In genomic region chr5:122625565-122626252, GRCm38 (mm10) we compare ENCODE assay signal across 21 mouse cellular contexts. TPM values are rescaled to one million over a fixed set of nuclear protein-coding genes. Genes with fewer than 3 reads are reported as not detected.
DNase-seq lines count a peak whose midpoint lies in the region; ATAC-seq and TF ChIP-seq lines count a peak whose summit lies in the region.
"Had no signal": no experiment of that assay in that cellular context is flagged by ENCODE, and none has a peak within 500 bp of the region (broad histone marks: within the 10 kb centered on the region; RNA-seq: fewer than 3 reads in every experiment).

No protein-coding gene starts in this region.

- no peak for DNase-seq in frontal cortex, postnatal 36 days (ENCODE audit: low spot score in 2 of 2)
- DNase-seq in 416B (ENCODE audit: low read depth) (peak; percentile 34), ES-E14 (ENCODE audit: low read depth, low spot score) (no peak)
- peak; percentile 55 for DNase-seq in brain, adult 2 months (ENCODE audit: low read depth, low spot score)
- no peak for DNase-seq in midbrain, embryonic 11.5 days (ENCODE audit: low spot score, missing footprints)
- DNase-seq in urinary bladder, postnatal 36 days (ENCODE audit: low spot score in 2 of 2), result no peak
- DNase-seq: adrenal gland, adult 2 months; cerebellum, adult 8-10 months; heart, postnatal 36 days; kidney, adult 8-10 months; kidney, postnatal 4 days; lung, embryonic 14.5 days; lung, postnatal 4 days had no signal

- no peak overlapping the region for H3K27ac ChIP-seq in ES-E14 (ENCODE audit: insufficient read depth, low read depth, low read length, poor library complexity, severe bottlenecking)
- no peak overlapping the region for H3K27ac ChIP-seq in midbrain, embryonic 11.5 days (ENCODE audit: low read depth, low read length)
- H3K27ac ChIP-seq: forebrain, embryonic 13.5 days; hindbrain, embryonic 14.5 days; limb, embryonic 12.5 days; liver, embryonic 12.5 days; midbrain, embryonic 10.5 days; neural tube, embryonic 12.5 days had no signal

- no peaks in the 10 kb centered on the region for H3K9me3 ChIP-seq in ES-E14 (ENCODE audit: control insufficient read depth, insufficient read depth, low read depth, low read length)
- no peaks in the 10 kb centered on the region for H3K9me3 ChIP-seq in midbrain, embryonic 11.5 days (ENCODE audit: control insufficient read depth, low read length)
- H3K9me3 ChIP-seq: forebrain, embryonic 13.5 days; heart, embryonic 13.5 days; limb, embryonic 12.5 days; liver, embryonic 12.5 days; midbrain, embryonic 10.5 days; neural tube, embryonic 12.5 days had no signal

- 88% methylated on average over 14 of the region's 14 CpGs for WGBS in midbrain, embryonic 11.5 days

- H3K4me2 ChIP-seq in midbrain, embryonic 11.5 days, result no peak overlapping the region
- H3K4me2 ChIP-seq: forebrain, embryonic 13.5 days; heart, embryonic 13.5 days; hindbrain, embryonic 14.5 days; limb, embryonic 12.5 days; liver, embryonic 12.5 days; lung, embryonic 14.5 days; neural tube, embryonic 12.5 days had no signal

- H3K4me3 ChIP-seq in ES-E14 (ENCODE audit: insufficient read depth in 1 of 2, low read depth in 1 of 2, low read length in 2 of 2, poor library complexity in 1 of 2, severe bottlenecking in 1 of 2), result peak overlapping the region; percentile 51 to 59
- H3K4me3 ChIP-seq in midbrain, embryonic 11.5 days (ENCODE audit: low read depth, low read length), result no peak overlapping the region
- H3K4me3 ChIP-seq: forebrain, embryonic 13.5 days; heart, embryonic 13.5 days; limb, embryonic 12.5 days; liver, embryonic 12.5 days; midbrain, embryonic 10.5 days; neural tube, embryonic 12.5 days had no signal

- peak; percentile 32; the same call in 1 of the 2 replicates for ATAC-seq in frontal cortex, adult (ENCODE audit: low TSS enrichment)
- ATAC-seq in midbrain, embryonic 11.5 days (ENCODE audit: low FRiP score), result no peak
- ATAC-seq: forebrain, embryonic 13.5 days; liver, embryonic 12.5 days had no signal

- peaks cover 0 to 12% of the 10 kb centered on the region in 2 experiments; a peak in 2 of 4 replicates for H3K4me1 ChIP-seq in ES-E14 (ENCODE audit: control insufficient read depth in 2 of 2, insufficient read depth in 2 of 2, low read length in 2 of 2, poor library complexity in 1 of 2)
- H3K4me1 ChIP-seq in midbrain, embryonic 11.5 days (ENCODE audit: control insufficient read depth, insufficient read depth, low read length), result no peaks in the 10 kb centered on the region
- H3K4me1 ChIP-seq: forebrain, embryonic 13.5 days had no signal

- H3K36me3 ChIP-seq in ES-E14 (ENCODE audit: control insufficient read depth, insufficient read depth, low read length, poor library complexity, severe bottlenecking), result no peaks in the 10 kb centered on the region
- no peaks in the 10 kb centered on the region for H3K36me3 ChIP-seq in midbrain, embryonic 11.5 days (ENCODE audit: control insufficient read depth, insufficient read depth, low read length)
- H3K36me3 ChIP-seq: heart, embryonic 13.5 days; limb, embryonic 12.5 days; liver, embryonic 12.5 days; midbrain, embryonic 10.5 days; neural tube, embryonic 12.5 days had no signal

- H3K9ac ChIP-seq in ES-E14 (ENCODE audit: insufficient read depth, low read depth, low read length, poor library complexity, severe bottlenecking), result peak overlapping the region; percentile 54; the same call in 1 of the 2 replicates
- no peak overlapping the region for H3K9ac ChIP-seq in midbrain, embryonic 11.5 days (ENCODE audit: low read length)
- H3K9ac ChIP-seq: forebrain, embryonic 13.5 days; heart, embryonic 13.5 days; hindbrain, embryonic 14.5 days; limb, embryonic 12.5 days; liver, embryonic 12.5 days; lung, embryonic 14.5 days; neural tube, embryonic 12.5 days had no signal

- in situ Hi-C loops in ES-E14 (cut with MboI; ENCODE audit: low sequenced_read_pairs in 2 of 2, unreplicated experiment in 2 of 2), result no loop called here

- H3K27me3 ChIP-seq in midbrain, embryonic 11.5 days (ENCODE audit: control insufficient read depth, insufficient read depth, low read length), result no peaks in the 10 kb centered on the region; the same call in 1 of the 2 replicates
- H3K27me3 ChIP-seq: forebrain, embryonic 13.5 days; heart, embryonic 13.5 days; limb, embryonic 12.5 days; neural tube, embryonic 12.5 days had no signal

TF ChIP-seq in ES-E14, 5 proteins besides CTCF, POLR2A, EP300 and RAD21:
- TF ChIP-seq ZC3H11A (IDR thresholded peaks at IDR 0.05; ENCODE audit: borderline replicate concordance, low read depth, low read length), result no peak
- no peak for TF ChIP-seq CHD2 (IDR thresholded peaks at IDR 0.05; ENCODE audit: low read depth, low read length)
- no peak for TF ChIP-seq HCFC1 (IDR thresholded peaks at IDR 0.05; ENCODE audit: borderline replicate concordance, insufficient read depth, low read length)
- TF ChIP-seq MAFK (IDR thresholded peaks at IDR 0.05; ENCODE audit: insufficient read depth, low read depth, low read length), result no peak
- no peak for TF ChIP-seq ZNF384 (IDR thresholded peaks at IDR 0.05; ENCODE audit: low read depth, low read length)

RNA-seq across cellular contexts. Expression of gene Ift81, which starts 11.4 kb away (rescaled TPM):
- 6.4 and 7.4 TPM in 2 replicates for total RNA-seq in ES-E14 (2012; rRNA removed)
- 48.5 and 50.5 TPM in 2 replicates for polyA plus RNA-seq in midbrain, embryonic 11.5 days (2014; fragmentation: Nextera tagmentation; extraction: Ambion mirVana)

RNA-seq across cellular contexts. Expression of gene P2rx7, which starts 18.0 kb away (rescaled TPM):
- total RNA-seq in ES-E14 (2012; rRNA removed), result 10.5 and 13.5 TPM in 2 replicates
- polyA plus RNA-seq in midbrain, embryonic 11.5 days (2014; fragmentation: Nextera tagmentation; extraction: Ambion mirVana), result 0.63 and 0.92 TPM in 2 replicates

Comparison
In these comparisons a context has a peak if more than half of its experiments do, and no peak if none do; other contexts are left out.
1. DNase-seq: peak in 416B (single experiment) and brain, adult 2 months (single experiment); none in frontal cortex, postnatal 36 days (0 of 2), ES-E14 (single experiment), midbrain, embryonic 11.5 days (single experiment) and urinary bladder, postnatal 36 days (0 of 2).